13 mouse cellular contexts compared by ENCODE assay signal in the genomic region with DNA sequence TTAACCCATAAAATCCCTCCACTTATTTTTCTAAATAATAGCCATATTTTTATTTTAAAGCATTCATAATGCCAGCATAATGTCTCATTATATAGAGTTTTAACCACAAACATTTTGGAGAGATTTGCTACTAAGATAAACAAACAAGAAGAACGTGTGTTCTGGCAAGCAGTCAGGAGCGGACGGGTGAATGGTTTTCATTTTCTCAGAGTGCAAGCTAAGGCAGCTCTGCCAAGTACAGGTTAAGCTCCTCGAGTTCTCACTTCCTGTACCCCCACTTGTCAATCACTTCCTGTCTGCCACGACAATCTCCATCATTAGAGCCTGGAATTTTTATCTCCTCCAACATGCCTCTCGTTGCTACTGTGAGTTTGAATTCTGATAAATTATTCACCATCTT. TPM values are rescaled to one million over a fixed set of nuclear protein-coding genes. Genes with fewer than 3 reads are reported as not detected.
DNase-seq lines count a peak whose midpoint lies in the region; ATAC-seq lines count a peak whose summit lies in the region.
"Had no signal": no experiment of that assay in that cellular context is flagged by ENCODE, and none has a peak within 500 bp of the region (broad histone marks: within the 10 kb centered on the region; RNA-seq: fewer than 3 reads in every experiment).

No protein-coding gene starts in this region.

- H3K4me1 ChIP-seq in heart, embryonic 11.5 days (ENCODE audit: control insufficient read depth, insufficient read depth, low read length), result peaks cover 15% of the 10 kb centered on the region
- H3K4me1 ChIP-seq in neural tube, embryonic 12.5 days, result peaks cover 87% of the 10 kb centered on the region
- H3K4me1 ChIP-seq in limb, embryonic 15.5 days, result peaks cover 67% of the 10 kb centered on the region

- H3K4me3 ChIP-seq in heart, embryonic 11.5 days (ENCODE audit: low read depth, low read length), result no peak overlapping the region
- no peak overlapping the region for H3K4me3 ChIP-seq in neural tube, embryonic 12.5 days
- H3K4me3 ChIP-seq in limb, embryonic 15.5 days, result no peak overlapping the region

- H3K4me2 ChIP-seq in heart, embryonic 11.5 days, result peak overlapping the region; percentile 49
- H3K4me2 ChIP-seq in neural tube, embryonic 12.5 days (replicated peaks), result peak overlapping the region; percentile 51
- peak overlapping the region; percentile 36 for H3K4me2 ChIP-seq in limb, embryonic 15.5 days

- no peak for ATAC-seq in heart, embryonic 11.5 days (replicated peaks; ENCODE audit: insufficient number of reproducible peaks, low FRiP score, low TSS enrichment)
- ATAC-seq in neural tube, embryonic 12.5 days (ENCODE audit: low FRiP score, low read depth), result no peak
- no peak for ATAC-seq in limb, embryonic 15.5 days (ENCODE audit: insufficient number of reproducible peaks, low FRiP score, low TSS enrichment, low read depth)

- WGBS in heart, embryonic 11.5 days (ENCODE audit: insufficient replicate concordance), result 20% methylated on average over 6 of the region's 6 CpGs
- WGBS in neural tube, embryonic 12.5 days, result 57% methylated on average over 6 of the region's 6 CpGs
- WGBS in limb, embryonic 15.5 days, result 11% methylated on average over 6 of the region's 6 CpGs

- H3K9ac ChIP-seq in heart, embryonic 11.5 days (ENCODE audit: low read depth, low read length), result no peak overlapping the region
- no peak overlapping the region for H3K9ac ChIP-seq in neural tube, embryonic 12.5 days
- H3K9ac ChIP-seq in limb, embryonic 15.5 days, result no peak overlapping the region

- H3K9me3 ChIP-seq in heart, embryonic 11.5 days (replicated peaks; ENCODE audit: control insufficient read depth, low read length), result no peaks in the 10 kb centered on the region
- H3K9me3 ChIP-seq in neural tube, embryonic 12.5 days, result no peaks in the 10 kb centered on the region
- H3K9me3 ChIP-seq in limb, embryonic 15.5 days, result no peaks in the 10 kb centered on the region

- DNase-seq in heart, adult 11 months, result no peak
- DNase-seq in neural tube, embryonic 10.5 days (ENCODE audit: extremely low spot score, low spot score), result no peak
- DNase-seq in spleen, postnatal 36 days (ENCODE audit: low spot score in 2 of 2), result no peak
- no peak for DNase-seq in thymus, postnatal 0 days (ENCODE audit: low spot score)
- no peak for DNase-seq in lung, postnatal 14 days
- DNase-seq: adrenal gland, adult 2 months; cerebellum, adult 11 months; kidney, postnatal 36 days had no signal

- no peaks in the 10 kb centered on the region for H3K36me3 ChIP-seq in heart, embryonic 11.5 days (ENCODE audit: control insufficient read depth, insufficient read depth, low read length)
- H3K36me3 ChIP-seq in neural tube, embryonic 12.5 days, result peaks cover 8% of the 10 kb centered on the region; the same call in 1 of the 2 replicates
- no peaks in the 10 kb centered on the region for H3K36me3 ChIP-seq in limb, embryonic 15.5 days

- H3K27ac ChIP-seq in heart, embryonic 11.5 days (ENCODE audit: low read depth, low read length), result no peak overlapping the region
- H3K27ac ChIP-seq in neural tube, embryonic 12.5 days, result no peak overlapping the region
- no peak overlapping the region; the same call in 1 of the 2 replicates for H3K27ac ChIP-seq in limb, embryonic 15.5 days
- H3K27ac ChIP-seq: stomach, postnatal 0 days had no signal

- peaks cover 18% of the 10 kb centered on the region for H3K27me3 ChIP-seq in heart, embryonic 11.5 days (ENCODE audit: control insufficient read depth, insufficient read depth, low read length)
- H3K27me3 ChIP-seq in neural tube, embryonic 12.5 days (replicated peaks), result peaks cover 8% of the 10 kb centered on the region
- H3K27me3 ChIP-seq in limb, embryonic 15.5 days, result peaks cover 36% of the 10 kb centered on the region

RNA-seq across cellular contexts. Expression of gene Ebf3, which starts 13.4 kb away (rescaled TPM):
- polyA plus RNA-seq in heart, embryonic 11.5 days (2014; fragmentation: Nextera tagmentation; extraction: Ambion mirVana), result 0.90 and 1.6 TPM in 2 replicates
- 19.1 and 20.0 TPM in 2 replicates for polyA plus RNA-seq in neural tube, embryonic 12.5 days (2016; fragmentation: Nextera tagmentation; extraction: Ambion mirVana)
- polyA plus RNA-seq in limb, embryonic 15.5 days (2015; fragmentation: Nextera tagmentation; extraction: Ambion mirVana), result 4.7 and 8.1 TPM in 2 replicates
- polyA plus RNA-seq in thymus, postnatal 0 days (2015; fragmentation: Nextera tagmentation; extraction: Ambion mirVana), result 0.30 and 0.39 TPM in 2 replicates
- polyA plus RNA-seq: liver, embryonic 16.5 days had no signal
